Mouse (Mus musculus): ENCODE results near the gene Gbf1. TPM values are rescaled to one million over a fixed set of nuclear protein-coding genes. Genes with fewer than 3 reads are reported as not detected.
"Not testable (repeated sequence)": the region's sequence is repeated elsewhere in the genome, so short reads cannot be mapped to it uniquely, and the experiment has no call there.

Gbf1 gene
- polyA plus RNA-seq, 1 experiment = 60.8 TPM

DNA sequence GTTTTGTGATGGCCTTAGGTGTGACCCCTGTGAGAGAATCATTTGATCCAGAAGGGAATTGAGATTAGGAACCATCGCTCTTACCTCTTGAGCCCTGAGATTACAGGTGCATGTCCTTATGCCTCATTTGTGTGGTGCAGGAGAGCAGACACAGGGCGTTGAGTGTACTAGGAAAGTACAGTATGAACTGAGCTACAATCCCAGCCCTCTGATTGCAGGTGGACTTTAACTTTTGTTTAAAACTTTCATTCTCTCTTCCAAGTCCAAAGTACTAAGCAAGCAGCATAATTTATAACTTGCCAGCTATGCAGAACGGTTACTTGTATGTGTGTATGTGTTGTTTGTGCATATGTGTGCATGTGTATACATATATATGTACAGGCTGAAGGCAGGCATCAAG, 46.0 kb downstream of the Gbf1 start:
- Histone ChIP-seq H3K4me1 (ENCODE audit: control insufficient read depth, insufficient read depth, low read length) (peaks cover 18% of the 10 kb centered on the region; the same call in 1 of the 2 replicates), H3K27ac (ENCODE audit: insufficient read depth, low read depth, low read length) (peak overlapping the region; percentile 89), H3K36me3 (ENCODE audit: control insufficient read depth, insufficient read depth, low read length) (no peaks in the 10 kb centered on the region), H3K4me3 (ENCODE audit: insufficient read depth, low read depth, low read length) (no peak overlapping the region), H3K27me3 (replicated peaks; ENCODE audit: control insufficient read depth, insufficient read depth, low read length) (no peaks in the 10 kb centered on the region)
- TF ChIP-seq CTCF (conservative IDR thresholded peaks at IDR 0.05; ENCODE audit: insufficient read depth, insufficient read length, low read depth, low read length) (no peak), POLR2A (IDR thresholded peaks at IDR 0.05; ENCODE audit: low read depth, low read length) (no peak)
- peak; percentile 74 for DNase-seq
- 52% methylated on average over 3 of the region's 3 CpGs for WGBS

DNA sequence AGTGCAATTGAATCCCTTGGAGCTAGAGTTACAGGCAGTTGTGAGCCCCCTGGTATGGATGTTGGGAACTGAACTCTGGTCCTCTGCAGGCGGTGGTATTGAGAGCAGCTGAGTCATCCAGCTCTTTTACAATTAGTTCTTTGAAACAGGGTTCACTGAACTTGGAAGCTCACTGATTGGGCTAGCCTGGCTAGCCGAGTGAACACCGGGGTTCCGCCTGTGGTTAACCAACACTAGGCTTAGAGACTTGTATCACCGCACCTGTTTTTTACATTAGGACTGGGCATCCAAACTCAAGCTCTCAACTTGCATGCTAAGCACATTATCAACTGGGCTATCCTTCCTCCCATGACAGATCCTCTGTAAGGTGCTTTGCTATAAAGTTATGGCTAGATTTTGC, 46.6 kb downstream of the Gbf1 start:
- WGBS = 71% methylated on average over 5 of the region's 5 CpGs
- no peaks in the 10 kb centered on the region for H3K36me3 ChIP-seq (ENCODE audit: control insufficient read depth, insufficient read depth, low read length)
- H3K4me3 ChIP-seq (ENCODE audit: insufficient read depth, low read depth, low read length) = no peak overlapping the region
- H3K27ac ChIP-seq (ENCODE audit: insufficient read depth, low read depth, low read length) = peak overlapping the region; percentile 86; the same call in 1 of the 2 replicates
- DNase-seq = peak; percentile 82
- peaks cover 18% of the 10 kb centered on the region; the same call in 1 of the 2 replicates for H3K4me1 ChIP-seq (ENCODE audit: control insufficient read depth, insufficient read depth, low read length)
- no peaks in the 10 kb centered on the region for H3K27me3 ChIP-seq (replicated peaks; ENCODE audit: control insufficient read depth, insufficient read depth, low read length)
- TF ChIP-seq POLR2A (IDR thresholded peaks at IDR 0.05; ENCODE audit: low read depth, low read length) (no peak), CTCF (conservative IDR thresholded peaks at IDR 0.05; ENCODE audit: insufficient read depth, insufficient read length, low read depth, low read length) (no peak)

DNA sequence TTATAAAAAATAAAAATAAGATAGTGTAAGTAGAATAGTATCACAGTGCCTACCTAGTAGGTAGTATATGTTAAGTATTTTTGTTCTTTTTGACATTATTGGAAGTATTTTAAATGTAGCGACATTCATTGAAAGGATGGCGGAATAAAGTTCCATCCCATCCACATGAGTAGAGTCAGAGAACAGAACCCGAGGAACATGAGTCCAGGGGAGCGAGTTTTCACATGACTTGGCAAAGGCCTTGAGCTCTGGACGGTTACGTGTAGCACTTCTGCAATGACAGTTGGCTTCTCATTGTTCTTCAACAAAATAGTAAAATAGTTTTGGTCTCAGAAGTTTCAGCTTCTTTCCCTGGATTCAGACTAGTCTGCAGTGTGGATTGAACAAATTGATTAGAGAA, 51.9 kb downstream of the Gbf1 start:
- TF ChIP-seq CTCF (conservative IDR thresholded peaks at IDR 0.05; ENCODE audit: insufficient read depth, insufficient read length, low read depth, low read length) = no peak
- no peak for TF ChIP-seq POLR2A (IDR thresholded peaks at IDR 0.05; ENCODE audit: low read depth, low read length)
- peak; percentile 29 for DNase-seq
- no peak overlapping the region for H3K4me3 ChIP-seq (ENCODE audit: insufficient read depth, low read depth, low read length)
- no peaks in the 10 kb centered on the region for H3K36me3 ChIP-seq (ENCODE audit: control insufficient read depth, insufficient read depth, low read length)
- 72% methylated on average over 6 of the region's 6 CpGs for WGBS
- H3K4me1 ChIP-seq (ENCODE audit: control insufficient read depth, insufficient read depth, low read length) = peaks cover 4% of the 10 kb centered on the region; the same call in 1 of the 2 replicates
- H3K27ac ChIP-seq (ENCODE audit: insufficient read depth, low read depth, low read length) = no peak overlapping the region
- H3K27me3 ChIP-seq (replicated peaks; ENCODE audit: control insufficient read depth, insufficient read depth, low read length) = no peaks in the 10 kb centered on the region

DNA sequence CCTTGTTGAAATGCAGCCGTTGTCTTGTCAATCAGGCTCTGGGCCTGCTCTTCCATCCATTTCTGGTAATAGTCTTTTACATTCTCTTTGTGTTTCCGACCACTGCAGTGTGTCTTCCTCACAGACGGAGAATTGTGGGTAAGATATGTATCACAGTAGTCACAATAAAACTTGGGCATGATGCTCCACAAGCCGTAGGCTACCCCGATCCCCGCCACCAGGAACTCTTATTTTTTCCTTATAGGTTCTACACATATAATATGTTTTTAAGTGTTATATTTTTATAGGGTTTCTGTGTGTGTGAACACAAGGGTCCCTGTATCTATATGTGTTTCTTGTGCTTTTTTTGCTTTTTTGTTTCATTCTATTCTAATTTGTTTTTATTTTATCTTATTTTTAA, 53.4 kb downstream of the Gbf1 start:
- 95% methylated on average over 6 of the region's 6 CpGs for WGBS
- TF ChIP-seq CTCF (conservative IDR thresholded peaks at IDR 0.05; ENCODE audit: insufficient read depth, insufficient read length, low read depth, low read length) (no peak), POLR2A (IDR thresholded peaks at IDR 0.05; ENCODE audit: low read depth, low read length) (no peak)
- no peaks in the 10 kb centered on the region for H3K27me3 ChIP-seq (replicated peaks; ENCODE audit: control insufficient read depth, insufficient read depth, low read length)
- DNase-seq = no peak
- H3K4me1 ChIP-seq (ENCODE audit: control insufficient read depth, insufficient read depth, low read length) = no peaks in the 10 kb centered on the region; the same call in 1 of the 2 replicates
- no peak overlapping the region for H3K4me3 ChIP-seq (ENCODE audit: insufficient read depth, low read depth, low read length)
- H3K27ac ChIP-seq (ENCODE audit: insufficient read depth, low read depth, low read length) = no peak overlapping the region
- no peaks in the 10 kb centered on the region for H3K36me3 ChIP-seq (ENCODE audit: control insufficient read depth, insufficient read depth, low read length)

DNA sequence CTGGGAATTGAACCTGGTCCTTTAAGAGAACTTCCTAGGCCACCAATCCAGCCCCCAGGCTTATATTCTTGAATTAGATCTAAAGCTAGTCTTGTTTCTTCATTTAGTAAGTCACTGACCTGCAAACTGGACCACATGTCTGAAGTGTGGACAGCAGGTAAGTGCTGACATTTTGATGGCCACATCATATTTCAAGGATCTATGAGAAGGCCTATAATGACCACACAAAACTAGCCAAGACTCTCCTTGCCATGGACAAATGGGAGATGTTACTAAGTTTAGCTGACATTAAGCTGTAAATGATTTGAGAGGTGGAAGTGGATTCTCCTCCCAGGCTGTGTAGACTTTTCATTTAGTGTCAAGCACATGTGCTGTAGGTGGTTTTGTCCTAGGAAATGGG, 58.6 kb downstream of the Gbf1 start:
- H3K27ac ChIP-seq (ENCODE audit: insufficient read depth, low read depth, low read length) = no peak overlapping the region
- no peaks in the 10 kb centered on the region for H3K27me3 ChIP-seq (replicated peaks; ENCODE audit: control insufficient read depth, insufficient read depth, low read length)
- no peak overlapping the region for H3K4me3 ChIP-seq (ENCODE audit: insufficient read depth, low read depth, low read length)
- no peaks in the 10 kb centered on the region for H3K36me3 ChIP-seq (ENCODE audit: control insufficient read depth, insufficient read depth, low read length)
- H3K4me1 ChIP-seq (ENCODE audit: control insufficient read depth, insufficient read depth, low read length) = peaks cover 7% of the 10 kb centered on the region
- DNase-seq = no peak
- TF ChIP-seq CTCF (conservative IDR thresholded peaks at IDR 0.05; ENCODE audit: insufficient read depth, insufficient read length, low read depth, low read length) (no peak), POLR2A (IDR thresholded peaks at IDR 0.05; ENCODE audit: low read depth, low read length) (no peak)

DNA sequence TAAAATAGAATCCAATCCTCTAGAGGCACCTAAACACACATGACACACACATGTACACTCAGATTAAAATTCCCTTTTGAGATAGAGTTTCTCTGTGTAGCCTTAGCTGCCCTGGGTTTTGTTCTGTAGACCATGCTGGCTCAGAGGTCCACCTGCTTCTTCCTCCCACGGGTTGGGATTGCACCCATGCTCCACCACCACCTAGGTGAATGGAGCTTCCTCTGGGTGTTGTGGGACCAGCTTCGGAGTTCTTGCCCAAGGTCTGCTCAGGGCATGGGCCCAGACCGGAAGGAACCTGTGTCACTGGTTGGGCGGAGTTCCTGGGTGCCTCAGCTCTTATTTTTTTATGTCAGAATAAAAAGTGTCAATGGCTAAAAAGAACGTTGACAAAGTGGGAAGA, 62.2 kb downstream of the Gbf1 start:
- Histone ChIP-seq H3K4me3 (ENCODE audit: insufficient read depth, low read depth, low read length) (no peak overlapping the region), H3K27me3 (replicated peaks; ENCODE audit: control insufficient read depth, insufficient read depth, low read length) (no peaks in the 10 kb centered on the region), H3K27ac (ENCODE audit: insufficient read depth, low read depth, low read length) (no peak overlapping the region), H3K4me1 (ENCODE audit: control insufficient read depth, insufficient read depth, low read length) (peaks cover 7% of the 10 kb centered on the region), H3K36me3 (ENCODE audit: control insufficient read depth, insufficient read depth, low read length) (no peaks in the 10 kb centered on the region)
- WGBS = 61% methylated on average over 5 of the region's 5 CpGs
- TF ChIP-seq CTCF (conservative IDR thresholded peaks at IDR 0.05; ENCODE audit: insufficient read depth, insufficient read length, low read depth, low read length) (no peak), POLR2A (IDR thresholded peaks at IDR 0.05; ENCODE audit: low read depth, low read length) (no peak)
- DNase-seq = no peak

DNA sequence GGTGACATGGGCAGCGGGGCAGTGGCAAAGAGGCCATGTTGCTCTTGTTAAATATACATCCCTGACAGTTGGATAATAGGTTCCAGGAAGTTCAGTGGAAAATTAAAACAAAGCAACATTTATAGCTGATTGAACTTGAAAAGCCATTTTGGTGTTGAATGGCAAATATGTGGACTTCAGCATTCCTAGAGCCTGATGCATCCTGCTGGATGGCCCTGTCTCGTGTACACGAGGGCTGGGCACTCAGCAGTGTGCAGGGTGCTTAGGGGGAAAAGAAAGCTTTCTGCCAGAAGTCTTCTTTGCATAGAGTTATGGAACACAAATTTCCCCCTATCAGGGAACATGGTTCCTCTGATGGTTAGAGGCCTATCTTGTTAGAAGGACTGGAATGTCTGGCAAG, 63.1 kb downstream of the Gbf1 start:
- Histone ChIP-seq H3K27ac (ENCODE audit: insufficient read depth, low read depth, low read length) (no peak overlapping the region), H3K27me3 (replicated peaks; ENCODE audit: control insufficient read depth, insufficient read depth, low read length) (no peaks in the 10 kb centered on the region), H3K4me3 (ENCODE audit: insufficient read depth, low read depth, low read length) (no peak overlapping the region), H3K36me3 (ENCODE audit: control insufficient read depth, insufficient read depth, low read length) (no peaks in the 10 kb centered on the region), H3K4me1 (ENCODE audit: control insufficient read depth, insufficient read depth, low read length) (peaks cover 7% of the 10 kb centered on the region)
- 31% methylated on average over 3 of the region's 3 CpGs for WGBS
- TF ChIP-seq POLR2A (IDR thresholded peaks at IDR 0.05; ENCODE audit: low read depth, low read length) = no peak
- no peak for TF ChIP-seq CTCF (conservative IDR thresholded peaks at IDR 0.05; ENCODE audit: insufficient read depth, insufficient read length, low read depth, low read length)
- DNase-seq = no peak

DNA sequence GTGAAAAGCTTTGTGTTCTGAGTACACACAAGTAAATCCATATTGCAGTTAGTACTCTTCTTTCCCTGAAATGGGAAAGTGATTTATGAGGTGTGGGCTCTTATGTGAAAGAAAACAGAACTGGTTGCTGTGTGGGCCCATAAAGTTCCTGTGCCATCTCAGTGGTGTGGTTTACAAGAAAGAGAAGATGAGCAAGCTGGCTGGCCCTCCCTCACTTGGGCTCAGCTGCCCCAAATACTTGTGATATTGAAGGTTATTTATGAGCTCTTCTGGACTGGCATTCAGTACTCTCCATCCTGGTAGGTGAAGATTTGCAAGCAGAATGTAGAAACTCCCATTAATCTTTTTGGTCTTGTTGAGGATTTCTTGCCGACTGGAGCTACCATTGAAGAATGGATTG, 64.4 kb downstream of the Gbf1 start:
- 52% methylated on average over 1 of the region's 1 CpGs for WGBS
- H3K27ac ChIP-seq (ENCODE audit: insufficient read depth, low read depth, low read length) = no peak overlapping the region
- H3K4me1 ChIP-seq (ENCODE audit: control insufficient read depth, insufficient read depth, low read length) = peaks cover 7% of the 10 kb centered on the region
- no peaks in the 10 kb centered on the region for H3K36me3 ChIP-seq (ENCODE audit: control insufficient read depth, insufficient read depth, low read length)
- TF ChIP-seq POLR2A (IDR thresholded peaks at IDR 0.05; ENCODE audit: low read depth, low read length) = no peak
- no peak for TF ChIP-seq CTCF (conservative IDR thresholded peaks at IDR 0.05; ENCODE audit: insufficient read depth, insufficient read length, low read depth, low read length)
- no peaks in the 10 kb centered on the region for H3K27me3 ChIP-seq (replicated peaks; ENCODE audit: control insufficient read depth, insufficient read depth, low read length)
- no peak for DNase-seq
- no peak overlapping the region for H3K4me3 ChIP-seq (ENCODE audit: insufficient read depth, low read depth, low read length)

DNA sequence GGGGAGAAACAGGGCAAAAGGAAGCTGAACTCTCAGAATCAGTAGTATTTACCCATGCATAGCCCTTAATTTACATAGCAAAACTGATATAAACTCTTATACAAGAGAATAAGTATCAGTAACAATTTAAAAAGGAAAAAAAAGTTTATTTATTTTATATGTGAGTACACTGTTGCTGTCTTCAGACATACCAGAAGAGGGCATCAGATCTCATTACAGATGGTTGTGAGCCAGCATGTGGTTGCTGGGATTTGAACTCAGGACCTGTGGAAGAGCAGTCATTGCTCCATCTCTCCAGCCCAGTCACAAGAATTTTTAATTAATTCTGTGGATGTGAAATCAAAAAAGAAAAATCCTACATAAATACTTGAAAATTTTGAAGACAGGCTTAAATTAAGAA, 65.0 kb downstream of the Gbf1 start:
- not testable (repeated sequence) for H3K4me1 ChIP-seq (ENCODE audit: control insufficient read depth, insufficient read depth, low read length); H3K27me3 ChIP-seq (replicated peaks; ENCODE audit: control insufficient read depth, insufficient read depth, low read length); H3K27ac ChIP-seq (ENCODE audit: insufficient read depth, low read depth, low read length); H3K36me3 ChIP-seq (ENCODE audit: control insufficient read depth, insufficient read depth, low read length); DNase-seq; H3K4me3 ChIP-seq (ENCODE audit: insufficient read depth, low read depth, low read length)

All from kidney, adult 2 months (tissue).